10 mouse cellular contexts compared by ENCODE assay signal in the genomic region with DNA sequence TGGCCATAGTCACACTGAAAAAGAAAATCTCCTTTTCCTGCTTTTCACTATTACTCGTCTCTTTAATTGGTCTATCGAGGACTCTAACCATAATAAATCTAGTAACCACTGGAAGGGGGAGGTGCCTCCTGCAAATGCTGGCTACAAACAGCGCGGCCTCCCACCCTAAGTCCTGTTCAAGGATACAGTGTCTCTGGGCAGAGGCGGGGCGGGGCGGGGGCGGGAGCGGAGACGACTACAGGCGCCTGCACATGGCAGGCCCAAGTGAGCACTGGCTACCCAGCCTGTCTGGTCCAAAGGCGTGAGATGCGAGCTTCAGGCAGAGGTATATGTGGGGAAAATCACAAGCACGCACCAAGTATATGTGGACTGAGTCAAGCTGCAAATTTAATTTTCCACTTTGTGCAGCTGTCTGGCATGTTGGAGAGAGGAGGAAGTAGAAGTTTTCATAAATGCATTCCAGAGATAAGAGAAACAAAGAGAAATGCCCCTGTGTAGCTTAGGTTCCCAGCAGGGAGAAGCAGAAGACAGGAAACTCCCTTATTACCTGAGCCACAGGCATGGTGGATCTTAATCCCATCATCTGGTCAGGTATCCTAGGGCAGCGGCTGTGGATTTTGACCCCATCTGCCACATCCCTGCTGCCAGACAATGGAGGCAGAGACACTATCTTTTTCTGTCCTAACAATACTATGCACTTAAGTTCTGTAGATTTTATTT. TPM values are rescaled to one million over a fixed set of nuclear protein-coding genes. Genes with fewer than 3 reads are reported as not detected.
A peak's percentile ranks its signal among the peaks of the same experiment; 100 is the strongest.
DNase-seq lines count a peak whose midpoint lies in the region; ATAC-seq and TF ChIP-seq lines count a peak whose summit lies in the region.
"Had no signal": no experiment of that assay in that cellular context is flagged by ENCODE, and none has a peak within 500 bp of the region (broad histone marks: within the 10 kb centered on the region; RNA-seq: fewer than 3 reads in every experiment).

No protein-coding gene starts in this region.

- H3K9ac ChIP-seq in limb, embryonic 11.5 days (ENCODE audit: low read length): no peak overlapping the region
- peak overlapping the region; percentile 30; the same call in 1 of the 2 replicates for H3K9ac ChIP-seq in heart, embryonic 14.5 days (ENCODE audit: low read length)

- H3K36me3 ChIP-seq in limb, embryonic 11.5 days (ENCODE audit: control insufficient read depth, insufficient read depth, low read length): no peaks in the 10 kb centered on the region
- no peaks in the 10 kb centered on the region for H3K36me3 ChIP-seq in limb, embryonic 10.5 days
- H3K36me3 ChIP-seq in heart, embryonic 14.5 days (ENCODE audit: control insufficient read depth, insufficient read depth, low read length): no peaks in the 10 kb centered on the region

- H3K27me3 ChIP-seq in limb, embryonic 11.5 days (ENCODE audit: control insufficient read depth, insufficient read depth, low read length): no peaks in the 10 kb centered on the region
- no peaks in the 10 kb centered on the region for H3K27me3 ChIP-seq in limb, embryonic 10.5 days (ENCODE audit: low read depth, poor library complexity, severe bottlenecking)
- no peaks in the 10 kb centered on the region for H3K27me3 ChIP-seq in heart, embryonic 14.5 days (ENCODE audit: control insufficient read depth, insufficient read depth, low read length)

- DNase-seq in limb, embryonic 11.5 days (ENCODE audit: low spot score): peak; percentile 22
- no peak for DNase-seq in limb, embryonic 10.5 days (ENCODE audit: low spot score)
- peak; percentile 12 for DNase-seq in brain, adult 2 months (ENCODE audit: low read depth, low spot score)
- peak; percentile 19 for DNase-seq in lung, postnatal 36 days
- DNase-seq in cerebellum, adult 9-11 months: no peak
- DNase-seq in layer of hippocampus, adult 2 months (ENCODE audit: low spot score in 2 of 2): no peak

- H3K9me3 ChIP-seq in limb, embryonic 11.5 days (ENCODE audit: control insufficient read depth, low read length): no peaks in the 10 kb centered on the region
- H3K9me3 ChIP-seq in limb, embryonic 10.5 days (replicated peaks): 0 out of 2 replicates have a peak, but pooled peaks cover 1% of the 10 kb centered on the region
- H3K9me3 ChIP-seq in heart, embryonic 14.5 days (ENCODE audit: control insufficient read depth, low read length): 0 out of 2 replicates have a peak, but pooled peaks cover 5% of the 10 kb centered on the region

- 40% methylated on average over 15 of the region's 15 CpGs for WGBS in limb, embryonic 11.5 days
- 45% methylated on average over 15 of the region's 15 CpGs for WGBS in limb, embryonic 10.5 days
- 26% methylated on average over 15 of the region's 15 CpGs for WGBS in heart, embryonic 14.5 days

- no peak for ATAC-seq in limb, embryonic 11.5 days (ENCODE audit: insufficient number of reproducible peaks, low FRiP score, low TSS enrichment, low read depth)
- ATAC-seq in heart, embryonic 14.5 days (ENCODE audit: insufficient number of reproducible peaks, insufficient read depth, low FRiP score, low read depth): no peak
- ATAC-seq in CD4-positive, CD25-positive, alpha-beta regulatory T cell, adult 4 months: no peak

- H3K4me1 ChIP-seq in limb, embryonic 11.5 days (ENCODE audit: control insufficient read depth, insufficient read depth, low read length): no peaks in the 10 kb centered on the region
- H3K4me1 ChIP-seq in limb, embryonic 10.5 days: peaks cover 6% of the 10 kb centered on the region; the same call in 1 of the 2 replicates
- H3K4me1 ChIP-seq in heart, embryonic 14.5 days (ENCODE audit: control insufficient read depth in 2 of 2, insufficient read depth in 2 of 2, low read length in 2 of 2): 0 out of 4 replicates have a peak, but pooled peaks cover 0 to 3% of the 10 kb centered on the region in 2 experiments

- H3K4me2 ChIP-seq in limb, embryonic 11.5 days (ENCODE audit: low read depth, severe bottlenecking): no peak overlapping the region
- H3K4me2 ChIP-seq in heart, embryonic 14.5 days (ENCODE audit: low read length): no peak overlapping the region; the same call in 1 of the 2 replicates

- H3K27ac ChIP-seq in limb, embryonic 11.5 days (replicated peaks; ENCODE audit: low read depth, low read length): no peak overlapping the region
- no peak overlapping the region for H3K27ac ChIP-seq in limb, embryonic 10.5 days
- H3K27ac ChIP-seq in heart, embryonic 14.5 days (replicated peaks in 1 of 2; ENCODE audit: control insufficient read depth in 1 of 2, insufficient read depth in 1 of 2, low read depth in 2 of 2, low read length in 2 of 2): peak overlapping the region; percentile 27 to 44; a peak in 2 of 4 replicates
- H3K27ac ChIP-seq in layer of hippocampus, adult 2 months: no peak overlapping the region

- TF ChIP-seq CTCF in layer of hippocampus, adult 2 months (conservative IDR thresholded peaks at IDR 0.05): no peak

- H3K4me3 ChIP-seq in limb, embryonic 11.5 days (ENCODE audit: low read depth, low read length): no peak overlapping the region
- no peak overlapping the region for H3K4me3 ChIP-seq in limb, embryonic 10.5 days
- no peak overlapping the region for H3K4me3 ChIP-seq in heart, embryonic 14.5 days (ENCODE audit: control insufficient read depth in 1 of 2, insufficient read depth in 1 of 2, low read depth in 1 of 2, low read length in 2 of 2)
- H3K4me3 ChIP-seq in layer of hippocampus, adult 2 months: no peak overlapping the region

RNA-seq across cellular contexts. Expression of a gene that starts 9.2 kb away (rescaled TPM):
- polyA plus RNA-seq in limb, embryonic 11.5 days (2014; fragmentation: Nextera tagmentation; extraction: Ambion mirVana): 22.2 and 24.1 TPM in 2 replicates
- polyA plus RNA-seq in limb, embryonic 10.5 days (2016; fragmentation: Nextera tagmentation; extraction: Ambion mirVana): 10.2 and 18.4 TPM in 2 replicates
- polyA plus RNA-seq in heart, embryonic 14.5 days (2014; fragmentation: Nextera tagmentation; extraction: Ambion mirVana): 9.1 and 13.0 TPM in 2 replicates
- polyA plus RNA-seq in CD4-positive, CD25-positive, alpha-beta regulatory T cell, adult 4 months (2017; shearing (Covaris generic)): 1 to 10 TPM; 4.3 to 6.8 TPM
- 10 to 100 TPM; 30.7 to 34.6 TPM for total RNA-seq in layer of hippocampus, adult 2 months (2021)
- total RNA-seq: MEL had no signal

RNA-seq across cellular contexts. Expression of a gene that starts 29.5 kb away (rescaled TPM):
- polyA plus RNA-seq in limb, embryonic 11.5 days (2014; fragmentation: Nextera tagmentation; extraction: Ambion mirVana): 3.8 and 5.7 TPM in 2 replicates
- 2.8 and 4.4 TPM in 2 replicates for polyA plus RNA-seq in limb, embryonic 10.5 days (2016; fragmentation: Nextera tagmentation; extraction: Ambion mirVana)
- polyA plus RNA-seq in heart, embryonic 14.5 days (2014; fragmentation: Nextera tagmentation; extraction: Ambion mirVana): 0.74 and 1.3 TPM in 2 replicates
- polyA plus RNA-seq in CD4-positive, CD25-positive, alpha-beta regulatory T cell, adult 4 months (2017; shearing (Covaris generic)): under 1 TPM; 0.22 to 0.98 TPM
- total RNA-seq in layer of hippocampus, adult 2 months (2021): 1 to 10 TPM; 6.3 to 7.3 TPM
- total RNA-seq: MEL had no signal
- polyA plus RNA-seq: small intestine, adult 2 months had no signal

RNA-seq across cellular contexts. Expression of a gene that starts 51.2 kb away (rescaled TPM):
- 46.2 and 48.2 TPM in 2 replicates for polyA plus RNA-seq in limb, embryonic 11.5 days (2014; fragmentation: Nextera tagmentation; extraction: Ambion mirVana)
- 36.7 and 46.7 TPM in 2 replicates for polyA plus RNA-seq in limb, embryonic 10.5 days (2016; fragmentation: Nextera tagmentation; extraction: Ambion mirVana)
- polyA plus RNA-seq in heart, embryonic 14.5 days (2014; fragmentation: Nextera tagmentation; extraction: Ambion mirVana): 32.5 and 34.7 TPM in 2 replicates
- 10 to 100 TPM; 45.8 to 50.5 TPM for polyA plus RNA-seq in CD4-positive, CD25-positive, alpha-beta regulatory T cell, adult 4 months (2017; shearing (Covaris generic))
- total RNA-seq in layer of hippocampus, adult 2 months (2021): 10 to 100 TPM; 89.6 to 97.0 TPM

RNA-seq across cellular contexts. Expression of a gene that starts 52.2 kb away (rescaled TPM):
- 8.4 and 9.8 TPM in 2 replicates for polyA plus RNA-seq in limb, embryonic 11.5 days (2014; fragmentation: Nextera tagmentation; extraction: Ambion mirVana)
- polyA plus RNA-seq in limb, embryonic 10.5 days (2016; fragmentation: Nextera tagmentation; extraction: Ambion mirVana): 6.5 and 7.6 TPM in 2 replicates
- 6.6 and 8.4 TPM in 2 replicates for polyA plus RNA-seq in heart, embryonic 14.5 days (2014; fragmentation: Nextera tagmentation; extraction: Ambion mirVana)
- polyA plus RNA-seq in CD4-positive, CD25-positive, alpha-beta regulatory T cell, adult 4 months (2017; shearing (Covaris generic)): 10 to 100 TPM; 11.6 to 13.8 TPM
- total RNA-seq in layer of hippocampus, adult 2 months (2021): 10 to 100 TPM; 10.4 to 10.9 TPM
- total RNA-seq: MEL had no signal

Comparison
In these comparisons a context has a peak if more than half of its experiments do, and no peak if none do; other contexts are left out.
1. DNase-seq: peak in limb, embryonic 11.5 days (single experiment), brain, adult 2 months (single experiment) and lung, postnatal 36 days (single experiment); none in limb, embryonic 10.5 days (single experiment), cerebellum, adult 9-11 months (single experiment) and layer of hippocampus, adult 2 months (0 of 2).
2. H3K27ac ChIP-seq: peak in heart, embryonic 14.5 days (2 of 2); none in limb, embryonic 11.5 days (single experiment), limb, embryonic 10.5 days (single experiment) and layer of hippocampus, adult 2 months (single experiment).